Mouse (Mus musculus): ENCODE measurements around the gene Gbp8.
"Not testable (repeated sequence)": the region's sequence is repeated elsewhere in the genome, so short reads cannot be mapped to it uniquely, and the experiment has no call there.

Gene Gbp8

DNA sequence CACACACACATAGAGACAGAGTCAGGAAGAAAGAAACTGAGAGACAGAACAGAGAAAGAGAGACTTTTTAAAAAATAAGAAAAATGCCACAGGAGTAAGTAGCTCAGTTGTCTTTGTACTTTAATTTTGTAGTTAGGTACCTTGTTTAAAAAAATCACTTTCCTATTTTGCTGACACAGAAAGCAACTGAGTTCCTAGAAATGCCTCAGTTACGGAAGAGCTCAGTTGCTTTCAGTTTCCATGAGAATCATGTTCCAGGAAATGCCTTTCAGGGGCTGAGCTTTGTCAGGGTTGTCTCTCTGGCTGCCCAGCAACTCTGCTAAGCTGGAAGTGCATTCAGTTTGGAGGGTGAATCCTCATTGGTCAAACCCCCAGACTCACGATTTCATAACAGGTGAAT lies 76.9 kb downstream of the Gbp8 start:
- DNase-seq (ENCODE audit: extremely low read depth, insufficient read length, low spot score): not testable (repeated sequence)

DNA sequence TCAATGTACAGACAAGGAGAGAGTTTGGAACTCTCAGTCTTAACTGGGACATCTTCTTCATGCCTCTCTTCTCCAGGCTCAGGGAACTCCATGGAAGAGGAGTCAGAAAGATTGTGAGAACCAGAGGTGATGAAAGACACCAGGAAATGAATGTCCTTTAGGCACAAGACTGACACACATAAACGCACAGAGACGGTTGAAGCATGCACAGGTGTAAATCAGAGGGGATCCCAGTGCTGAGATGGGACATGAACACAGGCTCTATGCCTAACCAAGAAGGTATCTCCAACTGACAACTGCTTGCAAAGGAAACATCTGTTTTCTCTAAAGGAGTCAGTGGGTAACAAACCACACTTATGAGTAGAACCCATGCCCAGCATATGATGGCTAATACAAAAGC lies 79.1 kb downstream of the Gbp8 start:
- DNase-seq (ENCODE audit: extremely low read depth, insufficient read length, low spot score): no peak

DNA sequence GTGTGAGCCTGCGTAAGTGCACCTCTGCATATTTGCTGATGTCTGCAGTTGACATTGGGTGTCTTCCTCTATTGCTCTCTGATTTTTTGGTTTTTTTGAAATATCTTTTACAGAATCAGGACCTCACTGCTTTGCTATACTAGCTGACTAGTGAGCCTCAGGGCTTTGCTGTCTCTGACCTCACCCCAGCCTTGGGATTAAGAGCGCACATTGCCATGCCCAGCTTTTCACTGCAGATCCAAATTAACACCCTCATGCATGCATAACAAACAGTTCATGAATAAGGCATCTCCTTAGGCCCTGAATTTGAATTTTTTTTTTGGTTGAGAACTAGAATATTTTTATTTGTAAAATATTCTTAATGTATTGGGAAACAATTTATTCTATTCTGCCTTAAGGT lies 84.1 kb downstream of the Gbp8 start:
- no peak for DNase-seq (ENCODE audit: extremely low read depth, insufficient read length, low spot score)

DNA sequence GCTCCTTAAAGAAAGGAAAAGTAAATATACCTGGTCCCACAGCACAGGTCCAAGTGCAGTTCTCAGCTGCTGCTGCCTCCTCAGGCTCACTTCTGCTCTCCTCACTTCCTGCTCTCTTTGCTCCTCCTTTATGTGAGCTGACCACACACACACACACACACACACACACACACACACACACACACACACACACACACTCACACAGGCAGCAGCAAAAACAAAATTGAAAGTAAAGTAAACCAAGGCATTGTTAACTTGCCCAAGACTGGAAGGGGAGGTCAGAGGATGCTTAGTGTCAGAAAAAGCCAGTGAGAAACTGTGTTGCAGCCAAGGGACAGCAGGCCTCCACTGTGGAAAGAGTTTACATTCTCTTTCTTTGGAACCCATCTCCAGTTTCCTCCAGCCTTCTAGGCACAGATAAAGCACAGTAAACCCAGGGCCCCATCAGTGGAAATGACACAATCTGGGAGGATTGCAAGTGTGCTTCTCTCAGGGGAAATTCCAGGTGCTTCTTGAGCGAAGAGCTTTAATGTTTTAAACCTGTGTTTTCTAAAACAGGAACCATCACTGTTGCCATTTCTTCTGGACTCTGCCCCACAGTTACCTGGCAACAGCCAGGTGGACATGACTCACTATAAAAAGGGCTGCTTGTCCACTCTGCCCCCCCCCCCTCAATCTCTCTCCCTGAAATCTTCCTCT lies 85.7 kb downstream of the Gbp8 start:
- DNase-seq (ENCODE audit: extremely low read depth, insufficient read length, low spot score): not testable (repeated sequence)

DNA sequence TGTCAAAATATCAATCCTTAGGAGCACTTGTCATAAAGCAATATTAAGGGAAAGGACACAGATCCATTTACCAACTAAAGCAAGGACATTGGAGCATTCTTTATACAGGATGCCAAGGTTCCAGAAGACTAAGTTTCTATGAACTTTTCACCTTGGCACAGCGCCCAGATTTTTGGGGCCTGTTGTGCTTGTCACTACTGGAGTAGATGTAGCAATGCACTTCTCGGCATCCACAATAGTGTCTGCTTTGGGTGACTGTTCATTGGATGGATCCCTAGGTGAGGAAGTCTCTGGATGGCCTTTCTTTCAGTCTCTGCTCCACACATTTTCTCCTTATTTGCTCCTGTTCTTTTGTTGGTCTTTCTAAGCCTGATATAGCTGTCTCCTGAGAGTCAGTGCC lies 107.0 kb downstream of the Gbp8 start:
- no peak for DNase-seq (ENCODE audit: extremely low read depth, insufficient read length, low spot score)

DNA sequence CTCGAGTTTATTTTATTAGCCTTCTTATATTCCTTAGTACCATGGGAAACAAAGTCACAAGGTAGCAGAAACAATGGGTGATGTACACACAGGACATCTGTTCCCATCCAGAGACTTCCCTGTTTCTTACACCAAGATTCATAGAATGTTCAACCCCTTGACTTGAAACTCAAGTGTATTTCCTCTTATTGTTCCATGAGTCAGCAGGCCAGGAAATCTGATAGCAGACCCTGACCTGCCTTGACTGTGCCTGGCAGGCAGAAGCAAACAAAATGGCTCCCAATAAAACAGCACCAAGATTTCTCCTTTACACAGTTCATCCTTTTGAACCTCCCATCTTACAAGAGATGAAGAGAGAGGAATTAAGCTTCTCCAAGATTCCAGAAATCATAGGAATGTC lies 126.8 kb downstream of the Gbp8 start:
- DNase-seq (ENCODE audit: extremely low read depth, insufficient read length, low spot score): no peak

DNA sequence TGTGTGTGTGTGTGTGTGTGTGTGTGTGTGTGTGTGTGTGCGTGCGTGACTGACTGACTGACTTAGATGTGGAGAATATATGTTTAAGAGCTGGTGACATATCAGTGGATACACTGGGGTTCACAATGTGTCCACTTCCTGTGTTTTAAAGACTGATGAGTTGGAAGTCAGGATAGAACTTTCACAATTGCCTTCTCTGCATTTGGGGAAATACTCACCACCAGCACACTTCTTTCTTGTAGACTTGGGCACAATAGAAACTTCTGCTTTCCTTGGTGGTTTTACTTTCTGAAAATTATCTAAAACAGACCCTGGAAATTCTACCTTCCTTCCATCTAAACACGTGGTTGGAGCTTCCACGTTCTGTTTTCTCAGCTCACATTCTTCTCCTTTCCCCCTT lies 127.8 kb downstream of the Gbp8 start:
- no peak for DNase-seq (ENCODE audit: extremely low read depth, insufficient read length, low spot score)

DNA sequence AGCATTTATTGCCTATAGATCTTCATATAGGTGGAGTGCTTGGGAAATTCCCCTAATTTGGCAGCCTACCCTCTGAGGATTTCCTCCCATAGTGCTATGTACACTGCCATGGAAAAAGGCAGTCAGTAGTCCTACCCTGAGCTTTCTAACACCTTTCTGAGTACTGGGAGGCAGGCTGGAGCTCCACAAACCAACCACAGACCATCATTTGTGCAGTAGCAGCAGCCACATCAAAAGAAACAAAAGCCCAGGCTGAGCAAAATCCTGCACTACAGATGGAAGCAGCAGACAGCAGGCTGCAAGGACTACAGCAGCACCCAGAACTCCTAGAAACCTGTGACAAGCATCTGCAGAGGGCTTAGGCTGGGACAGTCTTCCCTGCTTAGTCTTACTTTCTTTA lies 129.0 kb downstream of the Gbp8 start:
- DNase-seq (ENCODE audit: extremely low read depth, insufficient read length, low spot score): no peak

DNA sequence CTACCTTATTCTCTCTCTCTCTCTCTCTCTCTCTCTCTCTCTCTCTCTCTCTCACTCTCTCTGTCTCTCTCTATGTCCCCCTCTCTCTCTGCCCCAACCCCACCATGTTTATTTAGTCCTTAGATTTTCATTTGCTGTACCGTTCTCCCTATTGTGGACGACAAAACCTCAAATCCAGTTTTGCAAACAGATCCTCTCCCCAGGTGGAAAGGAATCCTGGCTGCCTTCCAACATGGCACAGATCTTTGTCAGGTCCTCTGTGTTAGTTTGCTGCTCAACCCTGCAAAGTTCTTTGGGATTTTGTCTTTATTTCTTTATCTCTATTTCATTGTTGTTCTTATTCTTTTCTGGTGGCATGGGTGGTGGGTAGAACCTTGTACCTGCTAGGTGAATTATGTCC lies 149.9 kb downstream of the Gbp8 start:
- DNase-seq (ENCODE audit: extremely low read depth, insufficient read length, low spot score): no peak

DNA sequence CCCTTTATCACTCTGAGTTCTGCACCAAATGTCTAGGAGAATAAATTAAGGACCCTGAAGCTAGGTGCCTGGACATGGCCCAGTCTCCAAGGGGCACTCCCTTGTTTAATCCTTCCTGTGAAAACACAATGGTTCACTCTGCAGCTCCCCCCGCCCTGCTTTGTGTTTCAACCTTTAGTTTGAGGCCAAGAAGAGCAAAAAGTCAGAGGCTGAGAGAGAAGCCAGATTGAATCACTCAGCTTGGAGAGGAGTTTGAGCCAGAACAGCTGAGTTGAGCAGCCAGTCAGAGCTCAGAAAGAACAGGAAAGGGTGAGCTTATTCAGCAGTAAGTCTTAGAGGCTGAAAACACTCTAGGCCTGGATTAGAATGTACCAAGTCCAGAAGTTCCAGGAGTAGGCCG lies 151.3 kb downstream of the Gbp8 start:
- no peak for DNase-seq (ENCODE audit: extremely low read depth, insufficient read length, low spot score)

DNA sequence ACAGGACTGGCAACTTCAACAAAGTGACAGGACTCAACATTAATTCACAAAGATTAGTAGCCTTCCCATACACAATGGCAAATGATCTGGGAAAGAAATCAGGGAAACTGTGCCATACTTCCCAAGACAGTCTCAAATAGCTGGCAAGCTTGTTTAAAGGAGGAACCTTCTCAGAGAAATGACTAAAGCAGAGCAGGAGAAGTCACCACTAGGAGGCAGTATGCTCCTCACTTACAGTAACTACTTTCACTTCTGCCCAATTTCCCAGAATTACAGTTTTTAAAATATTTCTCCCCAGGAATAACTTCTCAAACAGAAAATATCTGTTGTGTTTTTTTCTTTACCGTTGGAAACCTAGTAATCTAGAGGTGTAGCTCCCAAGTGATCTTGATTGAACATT lies 152.6 kb downstream of the Gbp8 start:
- no peak for DNase-seq (ENCODE audit: extremely low read depth, insufficient read length, low spot score)

DNA sequence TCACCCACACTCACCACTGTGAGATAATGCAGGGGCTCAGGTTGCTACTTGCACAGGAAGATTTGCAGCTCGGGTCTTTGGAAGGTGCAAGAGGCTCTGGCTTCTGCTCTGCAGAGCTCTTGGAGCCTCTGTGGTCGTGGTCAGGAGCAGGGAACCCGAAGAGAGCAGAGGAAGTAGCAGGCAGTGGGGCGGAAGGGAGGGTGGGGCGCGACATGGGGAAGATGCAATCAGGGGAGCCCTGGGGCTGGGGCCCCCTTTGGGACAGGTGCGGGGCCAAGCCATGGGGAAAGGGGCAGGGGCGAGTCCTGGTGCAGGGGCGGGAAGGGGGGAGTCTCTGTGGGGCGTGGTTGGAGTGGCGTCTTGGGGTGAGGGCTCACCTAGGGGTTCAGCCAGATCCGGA lies 156.8 kb downstream of the Gbp8 start, which contains the start of gene Abcg3:
Abcg3 (minus strand) TSS at position 184 of the 400 bp plus-strand sequence.
- no peak for DNase-seq (ENCODE audit: extremely low read depth, insufficient read length, low spot score)

DNA sequence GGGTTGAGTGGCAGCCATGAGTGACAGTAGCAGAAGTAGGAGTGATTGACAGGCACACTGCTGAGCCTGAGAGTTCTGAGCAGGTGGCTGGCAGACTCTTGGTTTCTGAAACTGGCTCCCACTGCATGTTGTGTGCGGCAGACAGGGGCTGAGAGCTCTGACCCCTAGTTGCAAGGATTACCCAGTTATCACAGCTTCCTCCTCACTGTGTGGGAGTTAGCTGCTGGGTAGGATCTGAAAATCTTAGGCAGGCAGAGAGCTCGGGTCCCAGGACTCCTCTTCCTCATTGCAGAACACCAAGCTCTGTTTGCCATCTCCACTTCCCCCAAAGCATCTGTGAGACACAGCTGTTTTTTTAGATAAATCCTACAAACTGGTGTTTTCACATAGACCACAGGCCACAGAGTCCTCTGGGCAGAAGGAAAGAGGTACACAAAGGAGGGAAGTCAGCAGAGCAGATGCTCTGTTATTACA lies 160.3 kb downstream of the Gbp8 start:
- no peak for DNase-seq (ENCODE audit: extremely low read depth, insufficient read length, low spot score)

Measured in 3134 (cell line).